ENCODE assay signal across 11 mouse cellular contexts in genomic region chr11:90038022-90038421, GRCm38 (mm10). TPM values are rescaled to one million over a fixed set of nuclear protein-coding genes. Genes with fewer than 3 reads are reported as not detected.
DNase-seq lines count a peak whose midpoint lies in the region; ATAC-seq lines count a peak whose summit lies in the region.
"Had no signal": no experiment of that assay in that cellular context is flagged by ENCODE, and none has a peak within 500 bp of the region (broad histone marks: within the 10 kb centered on the region; RNA-seq: fewer than 3 reads in every experiment).

No protein-coding gene starts in this region.

- peak; percentile 69 for DNase-seq in forebrain, embryonic 11.5 days (ENCODE audit: low spot score)
- DNase-seq in midbrain, embryonic 11.5 days (ENCODE audit: low spot score, missing footprints): peak; percentile 92
- DNase-seq in embryo, embryonic 10 days (ENCODE audit: low spot score): peak; percentile 65
- peak; percentile 70 to 73 for DNase-seq in kidney, postnatal 4 days
- peak; percentile 44 for DNase-seq in right cerebral cortex, postnatal 14 days

- H3K9ac ChIP-seq in forebrain, embryonic 11.5 days (ENCODE audit: low read length): no peak overlapping the region
- no peak overlapping the region for H3K9ac ChIP-seq in forebrain, embryonic 13.5 days
- H3K9ac ChIP-seq in midbrain, embryonic 11.5 days (ENCODE audit: low read length): no peak overlapping the region
- no peak overlapping the region for H3K9ac ChIP-seq in midbrain, embryonic 16.5 days (ENCODE audit: low read depth, low read length)
- H3K9ac ChIP-seq: heart, embryonic 13.5 days had no signal

- no peak for ATAC-seq in forebrain, embryonic 11.5 days (replicated peaks; ENCODE audit: low FRiP score)
- ATAC-seq in forebrain, embryonic 13.5 days: no peak
- no peak for ATAC-seq in midbrain, embryonic 11.5 days (ENCODE audit: low FRiP score)
- ATAC-seq in midbrain, embryonic 16.5 days: no peak
- no peak for ATAC-seq in erythroblast, adult 5-6 weeks (replicated peaks; ENCODE audit: low FRiP score, poor library complexity, severe bottlenecking)

- no peak overlapping the region for H3K4me2 ChIP-seq in forebrain, embryonic 11.5 days (ENCODE audit: low read depth, low read length, severe bottlenecking)
- H3K4me2 ChIP-seq in forebrain, embryonic 13.5 days: no peak overlapping the region
- no peak overlapping the region for H3K4me2 ChIP-seq in midbrain, embryonic 11.5 days
- no peak overlapping the region for H3K4me2 ChIP-seq in midbrain, embryonic 16.5 days (ENCODE audit: low read length)
- H3K4me2 ChIP-seq: heart, embryonic 13.5 days had no signal

- no peaks in the 10 kb centered on the region for H3K4me1 ChIP-seq in forebrain, embryonic 11.5 days (replicated peaks; ENCODE audit: control insufficient read depth, insufficient read depth, low read length)
- H3K4me1 ChIP-seq in forebrain, embryonic 13.5 days: no peaks in the 10 kb centered on the region; the same call in 1 of the 2 replicates
- peaks cover 2% of the 10 kb centered on the region; the same call in 1 of the 2 replicates for H3K4me1 ChIP-seq in midbrain, embryonic 11.5 days (ENCODE audit: control insufficient read depth, insufficient read depth, low read length)
- peaks cover 5% of the 10 kb centered on the region for H3K4me1 ChIP-seq in midbrain, embryonic 16.5 days (ENCODE audit: control insufficient read depth, insufficient read depth, low read length)
- H3K4me1 ChIP-seq: megakaryocyte, embryonic 14.5 days had no signal

- H3K27me3 ChIP-seq in forebrain, embryonic 11.5 days (ENCODE audit: control insufficient read depth, insufficient read depth, low read length): no peaks in the 10 kb centered on the region
- no peaks in the 10 kb centered on the region for H3K27me3 ChIP-seq in forebrain, embryonic 13.5 days
- H3K27me3 ChIP-seq in midbrain, embryonic 11.5 days (ENCODE audit: control insufficient read depth, insufficient read depth, low read length): no peaks in the 10 kb centered on the region
- H3K27me3 ChIP-seq in midbrain, embryonic 16.5 days (ENCODE audit: control insufficient read depth, insufficient read depth, low read depth, low read length): no peaks in the 10 kb centered on the region
- H3K27me3 ChIP-seq: heart, embryonic 13.5 days had no signal

- WGBS in forebrain, embryonic 11.5 days: 24% methylated on average over 5 of the region's 5 CpGs
- WGBS in forebrain, embryonic 13.5 days: 30% methylated on average over 5 of the region's 5 CpGs
- 29% methylated on average over 5 of the region's 5 CpGs for WGBS in midbrain, embryonic 11.5 days
- WGBS in midbrain, embryonic 16.5 days: 20% methylated on average over 5 of the region's 5 CpGs

- no peaks in the 10 kb centered on the region for H3K9me3 ChIP-seq in forebrain, embryonic 11.5 days (ENCODE audit: control insufficient read depth, low read length)
- no peaks in the 10 kb centered on the region; the same call in 1 of the 2 replicates for H3K9me3 ChIP-seq in forebrain, embryonic 13.5 days (replicated peaks)
- H3K9me3 ChIP-seq in midbrain, embryonic 11.5 days (ENCODE audit: control insufficient read depth, low read length): no peaks in the 10 kb centered on the region
- no peaks in the 10 kb centered on the region for H3K9me3 ChIP-seq in midbrain, embryonic 16.5 days (replicated peaks; ENCODE audit: control insufficient read depth, low read length, poor library complexity, severe bottlenecking)

- no peaks in the 10 kb centered on the region for H3K36me3 ChIP-seq in forebrain, embryonic 11.5 days (ENCODE audit: control insufficient read depth, insufficient read depth, low read length)
- no peaks in the 10 kb centered on the region for H3K36me3 ChIP-seq in forebrain, embryonic 13.5 days (ENCODE audit: poor library complexity, severe bottlenecking)
- no peaks in the 10 kb centered on the region for H3K36me3 ChIP-seq in midbrain, embryonic 11.5 days (ENCODE audit: control insufficient read depth, insufficient read depth, low read length)
- no peaks in the 10 kb centered on the region for H3K36me3 ChIP-seq in midbrain, embryonic 16.5 days (ENCODE audit: control insufficient read depth, insufficient read depth, low read length)
- H3K36me3 ChIP-seq: G1E had no signal

- H3K27ac ChIP-seq in forebrain, embryonic 11.5 days (ENCODE audit: low read depth, low read length): no peak overlapping the region
- no peak overlapping the region for H3K27ac ChIP-seq in forebrain, embryonic 13.5 days
- H3K27ac ChIP-seq in midbrain, embryonic 11.5 days (ENCODE audit: low read depth, low read length): no peak overlapping the region
- no peak overlapping the region for H3K27ac ChIP-seq in midbrain, embryonic 16.5 days (ENCODE audit: low read length)
- H3K27ac ChIP-seq: heart, embryonic 13.5 days had no signal

- no peak overlapping the region for H3K4me3 ChIP-seq in forebrain, embryonic 11.5 days (ENCODE audit: low read depth, low read length)
- no peak overlapping the region for H3K4me3 ChIP-seq in forebrain, embryonic 13.5 days
- no peak overlapping the region for H3K4me3 ChIP-seq in midbrain, embryonic 11.5 days (ENCODE audit: low read depth, low read length)
- H3K4me3 ChIP-seq in midbrain, embryonic 16.5 days (ENCODE audit: low read depth, low read length): no peak overlapping the region
- H3K4me3 ChIP-seq: heart, embryonic 13.5 days; megakaryocyte, embryonic 14.5 days had no signal

RNA-seq across cellular contexts. Expression of gene Tmem100, which starts 7.9 kb away (rescaled TPM):
- 4.7 and 5.8 TPM in 2 replicates for polyA plus RNA-seq in forebrain, embryonic 11.5 days (2014; fragmentation: Nextera tagmentation; extraction: Ambion mirVana)
- polyA plus RNA-seq in forebrain, embryonic 13.5 days (2015; fragmentation: Nextera tagmentation; extraction: Ambion mirVana): 4.8 and 5.0 TPM in 2 replicates
- polyA plus RNA-seq in midbrain, embryonic 11.5 days (2014; fragmentation: Nextera tagmentation; extraction: Ambion mirVana): 6.1 and 6.3 TPM in 2 replicates
- 8.6 and 12.9 TPM in 2 replicates for polyA plus RNA-seq in midbrain, embryonic 16.5 days (2015; fragmentation: Nextera tagmentation; extraction: Ambion mirVana)
- not detected in 2 replicates for total RNA-seq in erythroblast, adult 5-6 weeks (2015; ENCODE audit: low replicate concordance)
- not detected in 2 replicates for total RNA-seq in erythroblast, adult 5-6 weeks (2017; ENCODE audit: low replicate concordance)

RNA-seq across cellular contexts. Expression of gene Pctp, which starts 35.3 kb away (rescaled TPM):
- 9.2 and 10.2 TPM in 2 replicates for polyA plus RNA-seq in forebrain, embryonic 11.5 days (2014; fragmentation: Nextera tagmentation; extraction: Ambion mirVana)
- 2.6 TPM in 2 replicates for polyA plus RNA-seq in forebrain, embryonic 13.5 days (2015; fragmentation: Nextera tagmentation; extraction: Ambion mirVana)
- 7.7 and 8.3 TPM in 2 replicates for polyA plus RNA-seq in midbrain, embryonic 11.5 days (2014; fragmentation: Nextera tagmentation; extraction: Ambion mirVana)
- 0.87 and 0.88 TPM in 2 replicates for polyA plus RNA-seq in midbrain, embryonic 16.5 days (2015; fragmentation: Nextera tagmentation; extraction: Ambion mirVana)
- 0.77 and 1.9 TPM in 2 replicates for total RNA-seq in erythroblast, adult 5-6 weeks (2015; ENCODE audit: low replicate concordance)
- total RNA-seq in erythroblast, adult 5-6 weeks (2017; ENCODE audit: low replicate concordance): 2.4 and 5.3 TPM in 2 replicates
